Mouse (Mus musculus): Measurements from ENCODE around the gene Epb42. TPM values are rescaled to one million over a fixed set of nuclear protein-coding genes. Genes with fewer than 3 reads are reported as not detected.

Epb42 gene
- polyA plus RNA-seq (2017; shearing (Covaris generic)): not detected

DNA sequence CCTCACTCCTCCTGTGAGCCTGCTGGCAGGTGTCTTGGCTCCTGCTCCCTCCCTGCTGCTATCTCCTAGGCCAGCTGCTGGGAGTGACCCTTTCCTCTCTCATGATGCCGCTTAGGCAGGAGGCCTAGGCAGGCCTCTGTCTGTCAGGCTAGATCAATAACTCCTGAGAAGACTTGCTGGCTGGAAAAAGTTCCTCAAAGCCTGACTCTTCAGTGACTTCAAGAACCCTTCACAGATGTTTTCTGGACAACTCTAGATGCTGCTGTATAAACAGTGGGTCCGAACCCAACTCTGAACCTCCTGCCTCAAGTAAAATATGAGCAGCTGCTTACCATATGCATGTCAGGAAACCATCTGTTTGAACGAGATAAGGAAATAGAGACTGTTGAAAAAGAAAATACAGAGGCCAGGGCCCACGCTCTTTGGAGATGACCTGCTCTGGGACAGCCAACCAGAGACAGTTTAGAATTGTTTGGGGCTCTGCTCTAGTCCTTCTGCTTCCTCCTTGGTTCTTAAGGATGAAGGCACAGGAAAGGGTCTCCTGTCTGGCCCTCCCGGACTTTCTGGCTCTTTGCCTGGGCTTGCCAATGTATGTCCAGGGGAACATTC, at the start of gene Epb42:
Epb42 (minus strand) TSS at position 340 of the 609 bp plus-strand sequence.

DNA sequence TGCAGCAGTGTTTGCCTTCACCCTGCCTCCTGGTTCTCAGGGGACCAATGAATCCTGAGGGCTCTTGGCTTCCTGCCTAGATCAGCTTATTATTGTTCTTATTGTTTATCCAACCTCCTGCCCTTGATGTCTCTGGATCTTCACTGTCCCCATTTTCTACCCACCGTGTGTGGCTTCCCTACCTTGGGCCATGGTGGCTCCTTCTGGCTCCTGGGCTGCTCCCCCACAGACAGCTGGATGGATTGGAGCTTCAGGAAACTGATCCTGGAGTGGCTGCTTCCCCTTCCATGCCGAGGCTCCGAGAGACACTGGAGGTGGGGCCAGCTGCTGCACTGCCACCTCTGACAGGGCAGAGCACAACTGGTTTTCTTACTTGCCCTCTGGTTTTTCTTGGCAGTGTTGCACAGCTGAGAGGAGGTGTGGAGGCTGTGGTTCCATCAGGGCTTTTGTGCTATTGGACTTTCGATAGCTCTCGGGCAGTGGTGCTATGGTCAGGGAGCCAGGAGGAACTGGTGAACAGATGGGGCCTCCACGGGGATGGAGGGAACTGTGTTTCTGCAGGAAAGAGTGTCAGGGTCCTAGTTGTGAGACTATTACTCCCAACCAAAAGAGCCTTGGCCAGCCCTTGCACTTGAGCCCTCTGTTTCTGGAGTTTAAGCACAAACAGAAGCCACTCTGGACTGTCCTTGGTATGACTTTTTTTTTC, 48.8 kb upstream of the Epb42 start, which contains the start of gene Tgm5:
Tgm5 (minus strand) TSS at position 362 of the 706 bp plus-strand sequence.

DNA sequence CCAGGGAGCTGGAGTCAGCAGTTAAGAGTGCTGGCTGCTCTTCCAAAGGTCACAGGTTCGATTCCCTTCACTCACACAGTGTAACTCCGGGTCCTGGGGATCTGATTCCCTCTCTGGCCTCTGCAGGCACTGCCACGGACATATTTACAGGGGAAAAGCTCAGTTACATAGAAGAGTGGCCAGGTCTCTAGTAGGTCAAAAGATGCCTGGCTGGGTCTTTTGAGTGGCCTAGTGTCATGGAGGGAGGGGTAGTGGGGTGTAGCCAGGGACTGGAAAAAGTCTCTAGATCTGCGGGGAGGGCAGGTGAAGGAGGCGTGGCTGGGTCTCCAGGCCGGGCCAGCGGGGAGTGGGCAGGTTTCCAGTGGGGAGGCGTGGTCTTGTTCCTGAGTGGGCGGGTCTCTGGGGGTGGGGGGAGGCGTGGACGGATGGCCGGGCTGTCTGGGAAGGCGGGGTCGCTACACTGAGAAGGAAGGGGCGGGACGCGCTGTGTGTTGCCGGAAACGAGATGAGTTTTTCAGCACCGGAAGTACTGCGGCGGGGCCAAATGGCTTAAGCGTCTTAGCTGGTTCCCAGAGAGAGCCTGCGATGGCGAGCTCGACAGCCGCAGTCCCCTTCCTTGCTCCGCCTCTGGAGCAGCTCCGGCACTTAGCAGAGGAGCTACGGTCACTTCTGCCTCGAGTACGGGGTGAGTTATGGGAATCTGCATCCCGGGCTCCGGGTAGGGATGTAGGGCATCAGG, 28.8 kb downstream of the Epb42 start, which contains the start of gene Ccndbp1:
Ccndbp1 (plus strand) TSS at position 479 of the 739 bp plus-strand sequence.

DNA sequence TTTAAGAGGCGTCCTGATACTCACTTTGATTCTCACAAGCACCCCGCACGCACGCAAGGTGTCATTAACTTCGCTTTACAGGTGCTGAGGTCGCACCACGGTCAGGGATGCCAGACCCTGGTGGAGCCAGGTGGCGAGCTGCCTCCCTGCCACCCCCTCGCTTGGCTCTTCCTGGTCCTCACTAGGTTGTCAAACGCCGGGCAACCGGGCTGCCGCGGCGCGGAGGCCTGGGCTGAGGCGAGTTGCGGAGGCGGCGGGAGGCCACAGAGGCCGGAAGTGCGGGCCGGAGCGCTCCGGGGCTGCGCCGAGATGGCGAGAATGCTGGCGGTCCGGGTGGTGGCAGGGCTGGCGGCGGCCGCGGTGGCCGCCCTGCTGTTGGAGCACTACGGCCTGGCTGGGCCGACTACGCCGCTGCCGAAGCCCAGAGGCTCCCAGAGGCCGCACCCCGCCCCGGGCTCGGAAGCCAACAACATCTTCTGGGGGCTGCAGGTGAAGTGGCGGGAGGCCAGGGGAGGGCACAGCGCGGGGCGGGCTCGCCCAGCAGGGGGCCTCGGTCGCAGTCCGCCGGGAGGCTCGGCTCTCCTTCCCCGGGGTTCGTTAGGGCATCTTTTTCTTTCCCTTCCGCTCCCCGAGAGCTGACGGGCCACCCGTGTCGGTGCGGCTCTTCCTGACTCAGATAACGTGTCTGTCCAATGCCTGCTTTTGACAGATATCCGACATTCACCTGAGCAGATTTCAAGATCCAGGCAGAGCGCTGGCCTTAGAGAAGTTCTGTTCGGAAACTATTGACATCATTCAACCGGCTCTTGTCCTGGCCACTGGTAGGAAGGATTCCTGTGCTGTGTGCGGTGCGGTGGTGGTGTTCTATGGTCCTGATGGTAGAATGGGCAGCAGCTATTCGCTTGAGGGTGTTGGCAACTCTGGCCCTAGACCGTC, 59.6 kb downstream of the Epb42 start, which contains the start of gene Tmem62:
Tmem62 (plus strand) TSS at position 28 of the 936 bp plus-strand sequence.

DNA sequence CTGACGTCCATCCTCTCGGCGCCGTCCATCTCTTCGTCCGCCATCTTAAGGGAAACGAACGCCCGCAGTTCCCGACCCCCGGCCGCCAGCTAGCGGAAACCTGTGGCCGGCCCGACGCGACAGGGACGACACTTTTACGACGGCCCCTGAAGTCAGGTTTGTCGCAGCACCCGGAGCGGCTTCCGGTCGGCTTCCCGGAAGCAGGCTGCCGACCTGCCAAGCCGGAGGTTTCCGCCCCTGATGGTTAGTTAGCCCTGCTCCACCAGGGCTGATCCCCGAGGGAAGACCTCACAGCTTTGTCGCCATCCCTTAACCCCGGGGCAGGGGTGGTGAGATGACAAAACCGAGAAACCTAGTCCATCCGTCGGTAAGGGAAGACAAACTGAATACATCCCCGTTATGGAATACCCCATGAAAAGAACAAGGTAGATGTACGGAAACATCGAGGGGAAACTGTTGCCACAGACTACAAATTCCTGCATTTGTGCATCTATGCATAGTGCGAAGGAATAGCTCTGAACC, 66.3 kb downstream of the Epb42 start, which contains the start of gene Ubr1:
Ubr1 (minus strand) TSS at position 157 of the 522 bp plus-strand sequence.

Other genes starting within 250 kb of the Epb42 start
- 20.9 TPM for gene Cdan1, start 186.9 kb downstream of the Epb42 start, polyA plus RNA-seq (2017; shearing (Covaris generic))
- 6.1 TPM for gene Ttbk2, start 186.5 kb downstream of the Epb42 start, polyA plus RNA-seq (2017; shearing (Covaris generic))
- 44.7 TPM for gene Ubr1, start 66.4 kb downstream of the Epb42 start, polyA plus RNA-seq (2017; shearing (Covaris generic))
- 25.2 TPM for gene Tmem62, start 60.1 kb downstream of the Epb42 start, polyA plus RNA-seq (2017; shearing (Covaris generic))
- gene Ccndbp1, start 28.7 kb downstream of the Epb42 start, polyA plus RNA-seq (2017; shearing (Covaris generic)): 104 TPM
- gene Tgm5, start 48.8 kb upstream of the Epb42 start, polyA plus RNA-seq (2017; shearing (Covaris generic)): not detected
- not detected for gene Tgm7, start 72.7 kb upstream of the Epb42 start, polyA plus RNA-seq (2017; shearing (Covaris generic))
- gene Adal, start 103.4 kb upstream of the Epb42 start, polyA plus RNA-seq (2017; shearing (Covaris generic)): 7.2 TPM
- gene Lcmt2, start 103.6 kb upstream of the Epb42 start, polyA plus RNA-seq (2017; shearing (Covaris generic)): 14.0 TPM
- gene Tubgcp4, start 133.6 kb upstream of the Epb42 start, polyA plus RNA-seq (2017; shearing (Covaris generic)): 51.9 TPM
- gene Zscan29, start 134.1 kb upstream of the Epb42 start, polyA plus RNA-seq (2017; shearing (Covaris generic)): 21.5 TPM
- 69.7 TPM for gene Trp53bp1, start 234.3 kb upstream of the Epb42 start, polyA plus RNA-seq (2017; shearing (Covaris generic))